Mouse (Mus musculus) kidney, embryonic 14.5 days (tissue): ENCODE measurements around the gene Pcdh9. TPM values are rescaled to one million over a fixed set of nuclear protein-coding genes. Genes with fewer than 3 reads are reported as not detected.

Experiments
- ATAC-seq: fragments of 200-750 bp; cut with Nextera tagmentation; 2 replicates; pipeline ENCODE4 v1.8.0; 2017; ENCODE audit warnings: moderate number of reproducible peaks, mild to moderate bottlenecking, moderate TSS enrichment, moderate library complexity; ENCODE audit not compliant: low FRiP score, low TSS enrichment
- H3K27ac ChIP-seq: fragments of 300-500 bp; sonication (generic); 2 replicates; pipeline ENCODE4 v1.5.1; 2014; ENCODE audit warnings: low read depth, mild to moderate bottlenecking, low read length, moderate library complexity, mixed read lengths
- H3K27me3 ChIP-seq: fragments of 300-500 bp; sonication (generic); 2 replicates; pipeline ENCODE4 v1.6.1; 2014; ENCODE audit warnings: mild to moderate bottlenecking, low read length; ENCODE audit not compliant: control insufficient read depth, insufficient read depth
- H3K36me3 ChIP-seq: fragments of 300-500 bp; sonication (generic); 2 replicates; pipeline ENCODE4 v1.6.1; 2014; ENCODE audit warnings: low read length, mixed read lengths; ENCODE audit not compliant: control insufficient read depth, insufficient read depth
- H3K4me1 ChIP-seq: fragments of 300-500 bp; sonication (generic); 2 replicates; pipeline ENCODE4 v1.6.1; 2014; ENCODE audit warnings: low read length, mixed read lengths; ENCODE audit not compliant: control insufficient read depth, insufficient read depth
- H3K4me2 ChIP-seq: fragments of 300-500 bp; sonication (generic); replicated peaks from 2 replicates; pipeline ENCODE4 v1.6.1; 2014; ENCODE audit warnings: low read depth, mild to moderate bottlenecking, low read length
- H3K4me3 ChIP-seq: fragments of 300-500 bp; sonication (generic); 2 replicates; pipeline ENCODE4 v1.5.1; 2014; ENCODE audit warnings: mild to moderate bottlenecking, low read length
- H3K9ac ChIP-seq: fragments of 300-500 bp; sonication (generic); 2 replicates; pipeline ENCODE4 v1.6.1; 2014; ENCODE audit warnings: low read depth, mild to moderate bottlenecking, low read length, moderate library complexity
- H3K9me3 ChIP-seq: fragments of 300-500 bp; sonication (generic); 2 replicates; pipeline ENCODE4 v1.6.1; 2016; ENCODE audit warnings: low read length; ENCODE audit not compliant: control insufficient read depth
- WGBS: fragments of 180-500 bp; shearing (Covaris S2); extraction: QIAGEN DNeasy Blood & Tissue Kit; methylation state at CpG from one replicate; pipeline ENCODE4 v1.1.7; 2014; 5-methylcytosine and 5-hydroxymethylcytosine counted together
- polyA plus RNA-seq: library from polyadenylated mRNA; unstranded; fragments of >200 nt; fragmentation: Nextera tagmentation; extraction: Ambion mirVana; gene quantifications from 2 replicates; pipeline ENCODE4 v1.2.1, GENCODE M21; 2014

Pcdh9 gene
- polyA plus RNA-seq, 1 experiment from 2014 or later = 17.7 TPM

DNA sequence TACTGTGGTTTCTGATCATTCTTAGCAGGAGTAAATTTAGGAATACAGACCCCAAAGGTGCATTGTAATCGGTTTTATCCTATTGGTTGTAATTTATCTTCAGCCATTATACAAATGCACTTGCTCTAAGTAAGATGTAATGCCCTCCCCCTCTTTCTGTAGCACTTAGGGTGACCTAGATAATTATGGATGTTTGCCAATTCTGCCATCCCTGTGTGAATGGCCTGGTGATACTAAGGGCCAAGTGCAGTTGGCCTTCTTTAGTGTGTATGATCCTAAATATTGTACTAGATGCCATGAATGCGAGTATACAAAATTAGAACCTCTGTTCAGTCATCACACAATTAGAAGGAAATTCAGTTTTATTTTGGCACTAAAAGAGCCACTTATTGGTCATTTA lies 475.0 kb downstream of the Pcdh9 start:
- no peak for ATAC-seq
- Histone ChIP-seq H3K9ac (no peak overlapping the region), H3K27ac (no peak overlapping the region), H3K4me2 (no peak overlapping the region), H3K27me3 (no peaks in the 10 kb centered on the region), H3K4me1 (no peaks in the 10 kb centered on the region), H3K4me3 (no peak overlapping the region), H3K36me3 (no peaks in the 10 kb centered on the region), H3K9me3 (no peaks in the 10 kb centered on the region)
- WGBS = 88% methylated on average over 2 of the region's 2 CpGs

DNA sequence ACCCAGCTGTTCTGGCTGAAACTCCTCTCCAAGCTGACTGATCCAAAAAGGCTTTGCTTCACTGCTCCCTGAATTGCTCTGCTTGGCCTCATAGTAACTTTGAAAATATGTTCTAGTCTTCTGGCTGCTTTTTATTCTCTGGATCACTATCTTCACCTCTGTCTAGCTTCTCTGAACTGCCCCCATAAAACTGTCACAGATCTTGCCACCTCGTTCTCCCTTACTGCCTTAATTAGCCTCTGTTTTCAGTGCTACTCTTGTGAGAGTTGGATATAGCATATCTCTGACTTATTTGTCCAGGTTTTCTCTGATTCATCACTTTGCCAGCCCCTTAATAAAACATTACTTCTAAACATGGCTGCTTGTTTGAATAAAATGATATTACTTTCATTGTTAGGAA lies 481.2 kb downstream of the Pcdh9 start:
- ATAC-seq = peak; percentile 57; the same call in 1 of the 2 replicates
- 12% methylated on average over 1 of the region's 1 CpGs for WGBS
- Histone ChIP-seq H3K9me3 (peaks cover 4% of the 10 kb centered on the region; the same call in 1 of the 2 replicates), H3K27me3 (no peaks in the 10 kb centered on the region), H3K4me1 (no peaks in the 10 kb centered on the region), H3K36me3 (no peaks in the 10 kb centered on the region), H3K4me2 (no peak overlapping the region), H3K9ac (no peak overlapping the region), H3K4me3 (no peak overlapping the region), H3K27ac (no peak overlapping the region)

DNA sequence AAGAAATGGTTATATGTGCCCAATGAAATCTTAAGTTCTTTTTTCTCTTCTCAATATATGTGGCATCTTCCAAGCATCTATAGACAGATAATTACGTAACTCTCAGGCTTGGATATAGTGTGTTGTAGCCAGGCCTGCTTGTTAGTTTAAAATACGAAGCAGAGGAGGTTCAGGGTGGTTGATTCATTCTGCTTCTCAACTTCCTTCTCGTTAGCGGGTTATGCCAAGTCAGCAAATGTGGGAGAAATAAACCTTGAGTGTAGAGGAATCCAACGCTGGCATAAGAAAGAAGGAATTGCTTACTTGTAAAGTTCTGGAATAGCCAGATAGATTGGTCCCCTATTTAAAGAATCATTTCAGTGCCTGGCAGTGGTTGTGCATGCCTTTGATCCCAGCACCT lies 482.7 kb downstream of the Pcdh9 start:
- WGBS = 86% methylated on average over 5 of the region's 5 CpGs

DNA sequence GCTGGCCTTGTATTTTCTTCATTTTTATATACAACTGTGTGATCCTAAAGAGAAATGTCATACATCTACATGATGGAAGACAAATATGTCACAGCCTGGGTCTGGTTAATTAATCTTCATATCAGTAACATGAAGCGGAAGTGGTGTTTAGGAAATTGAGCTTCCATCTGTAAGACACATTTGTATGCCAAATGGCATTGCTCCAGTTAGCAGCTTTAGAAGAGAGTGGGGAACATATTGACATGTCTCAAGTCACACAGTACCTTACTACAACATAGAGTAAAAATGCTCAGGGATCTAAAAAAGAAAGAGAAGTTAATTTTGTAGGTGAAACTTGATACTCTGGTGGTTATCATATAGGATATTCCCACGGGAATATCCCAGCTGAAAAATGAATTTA lies 505.4 kb downstream of the Pcdh9 start:
- no peaks in the 10 kb centered on the region for H3K9me3 ChIP-seq
- H3K4me1 ChIP-seq = no peaks in the 10 kb centered on the region
- no peaks in the 10 kb centered on the region for H3K36me3 ChIP-seq
- no peak for ATAC-seq
- no peak overlapping the region for H3K4me3 ChIP-seq
- 80% methylated on average over 2 of the region's 2 CpGs for WGBS
- H3K4me2 ChIP-seq = no peak overlapping the region
- no peaks in the 10 kb centered on the region for H3K27me3 ChIP-seq
- H3K9ac ChIP-seq = no peak overlapping the region
- H3K27ac ChIP-seq = no peak overlapping the region

More for the DNA sequence above, 482.7 kb downstream of the Pcdh9 start:
- Histone ChIP-seq H3K27ac (no peak overlapping the region), H3K4me1 (no peaks in the 10 kb centered on the region), H3K36me3 (no peaks in the 10 kb centered on the region), H3K4me3 (no peak overlapping the region), H3K4me2 (no peak overlapping the region), H3K9me3 (peaks cover 4% of the 10 kb centered on the region; the same call in 1 of the 2 replicates), H3K9ac (no peak overlapping the region), H3K27me3 (no peaks in the 10 kb centered on the region)
- ATAC-seq = no peak

DNA sequence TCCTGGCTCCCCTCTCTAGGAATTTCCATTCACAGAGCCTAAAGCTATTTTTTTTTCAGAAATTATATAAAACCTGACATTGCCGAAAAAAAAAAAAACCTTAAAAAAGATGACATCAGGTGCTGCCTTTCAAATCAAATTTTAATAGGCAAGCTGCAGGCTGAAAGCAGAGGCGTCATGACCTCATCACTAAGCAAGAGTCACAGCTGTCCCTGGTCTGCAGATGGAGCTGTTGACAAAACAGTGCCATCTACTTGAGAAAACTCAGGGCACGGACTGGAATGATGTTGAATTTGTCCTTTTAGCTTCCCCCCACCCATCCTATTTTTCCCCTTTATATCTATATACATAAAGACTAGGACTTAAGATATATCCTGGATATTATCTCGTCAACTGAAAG lies 509.3 kb downstream of the Pcdh9 start:
- 48% methylated on average over 4 of the region's 4 CpGs for WGBS
- no peak for ATAC-seq

DNA sequence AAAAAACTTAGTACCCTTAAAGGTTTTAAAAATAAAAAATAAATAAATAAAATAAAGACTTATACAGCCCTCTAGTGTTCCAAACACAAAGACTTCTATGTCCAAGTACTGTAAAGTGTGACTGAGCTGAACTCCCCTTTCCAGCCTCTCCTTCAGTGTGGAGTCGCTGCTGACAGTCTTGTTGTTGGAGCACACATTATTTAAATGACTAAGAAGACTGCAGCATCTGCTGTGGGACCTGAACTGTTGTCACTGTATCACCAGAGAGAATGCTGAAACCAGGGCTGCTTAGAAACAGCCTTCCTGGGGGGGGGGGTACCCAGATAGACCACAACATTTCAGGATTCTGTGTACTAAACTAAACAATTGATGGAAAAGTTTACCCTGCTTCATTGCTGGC lies 509.7 kb downstream of the Pcdh9 start:
- no peak overlapping the region for H3K4me2 ChIP-seq
- H3K4me1 ChIP-seq = no peaks in the 10 kb centered on the region
- 57% methylated on average over 1 of the region's 1 CpGs for WGBS
- H3K36me3 ChIP-seq = no peaks in the 10 kb centered on the region
- no peaks in the 10 kb centered on the region for H3K9me3 ChIP-seq
- H3K27ac ChIP-seq = no peak overlapping the region
- H3K9ac ChIP-seq = no peak overlapping the region
- no peak overlapping the region for H3K4me3 ChIP-seq
- H3K27me3 ChIP-seq = no peaks in the 10 kb centered on the region
- no peak for ATAC-seq

More for the DNA sequence above, 509.3 kb downstream of the Pcdh9 start:
- H3K4me2 ChIP-seq = no peak overlapping the region
- no peaks in the 10 kb centered on the region for H3K27me3 ChIP-seq
- no peaks in the 10 kb centered on the region for H3K9me3 ChIP-seq
- no peak overlapping the region for H3K9ac ChIP-seq
- H3K27ac ChIP-seq = no peak overlapping the region
- no peak overlapping the region for H3K4me3 ChIP-seq
- H3K4me1 ChIP-seq = no peaks in the 10 kb centered on the region
- H3K36me3 ChIP-seq = no peaks in the 10 kb centered on the region

DNA sequence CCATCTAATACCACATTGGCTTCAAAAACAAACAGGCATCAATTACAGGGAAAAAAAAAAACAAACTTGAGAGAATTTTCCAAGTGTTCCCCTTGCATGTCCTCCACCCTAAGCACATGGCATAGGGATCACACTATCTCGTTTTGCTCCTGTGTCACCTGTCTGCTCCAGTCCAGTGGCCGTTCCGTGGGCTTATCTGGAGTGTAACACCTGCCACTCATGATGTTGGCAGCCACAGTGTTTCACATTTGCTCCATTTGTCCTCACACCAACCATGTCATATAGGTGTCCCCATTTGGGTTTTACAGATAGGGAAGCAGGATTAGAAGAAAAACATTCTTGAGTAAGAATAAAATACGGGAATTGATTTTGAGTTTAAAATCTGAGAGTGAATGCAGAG lies 514.3 kb downstream of the Pcdh9 start:
- ATAC-seq = no peak
- WGBS = 72% methylated on average over 4 of the region's 4 CpGs
- H3K4me1 ChIP-seq = no peaks in the 10 kb centered on the region
- H3K27me3 ChIP-seq = no peaks in the 10 kb centered on the region
- H3K9ac ChIP-seq = no peak overlapping the region
- no peak overlapping the region for H3K4me3 ChIP-seq
- H3K4me2 ChIP-seq = no peak overlapping the region
- no peaks in the 10 kb centered on the region for H3K36me3 ChIP-seq
- H3K9me3 ChIP-seq = no peaks in the 10 kb centered on the region
- H3K27ac ChIP-seq = no peak overlapping the region

DNA sequence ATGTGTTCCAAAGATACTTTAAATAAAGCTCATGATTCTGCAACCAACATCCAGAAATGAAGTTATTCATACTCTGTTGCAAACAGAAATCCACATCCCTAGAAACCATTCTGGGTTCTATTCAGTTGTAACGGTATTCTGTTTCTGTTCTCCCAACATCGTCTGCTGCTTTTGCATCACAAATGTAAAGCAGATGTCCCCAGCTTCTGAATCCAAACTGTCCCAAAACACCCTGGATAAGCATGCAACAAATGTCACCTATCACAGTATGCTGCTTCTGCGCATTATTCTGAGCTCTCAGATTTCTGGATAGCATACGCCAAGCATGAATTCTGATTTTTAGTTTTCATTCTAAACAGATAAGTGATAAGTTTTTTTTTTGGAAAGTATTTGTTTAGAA lies 516.3 kb downstream of the Pcdh9 start:
- Histone ChIP-seq H3K9me3 (no peaks in the 10 kb centered on the region), H3K4me3 (no peak overlapping the region), H3K27me3 (no peaks in the 10 kb centered on the region), H3K36me3 (no peaks in the 10 kb centered on the region), H3K4me1 (no peaks in the 10 kb centered on the region), H3K27ac (no peak overlapping the region), H3K4me2 (no peak overlapping the region), H3K9ac (no peak overlapping the region)
- 80% methylated on average over 4 of the region's 4 CpGs for WGBS
- ATAC-seq = no peak

DNA sequence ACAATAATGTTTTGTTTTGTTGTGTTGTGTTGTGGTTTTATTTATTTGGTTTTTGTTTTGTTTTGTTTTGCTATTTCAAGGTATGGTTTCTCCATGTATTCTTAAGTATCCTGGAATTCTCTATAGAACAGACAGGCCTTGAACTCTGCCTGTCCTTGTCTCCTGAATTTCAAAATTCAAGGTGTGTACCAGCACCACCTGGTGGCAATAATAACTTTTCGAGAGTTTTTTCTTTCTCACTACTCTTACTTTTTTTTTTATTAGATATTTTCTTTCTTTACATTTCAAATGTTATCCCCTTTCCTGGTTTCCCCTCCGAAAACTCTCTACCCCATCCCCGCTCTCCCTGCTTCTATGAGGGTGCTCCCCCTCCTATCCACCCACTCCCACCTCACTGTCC lies 536.3 kb downstream of the Pcdh9 start:
- H3K4me2 ChIP-seq = no peak overlapping the region
- H3K9ac ChIP-seq = no peak overlapping the region
- no peak for ATAC-seq
- H3K27me3 ChIP-seq = no peaks in the 10 kb centered on the region
- no peak overlapping the region for H3K27ac ChIP-seq
- no peak overlapping the region for H3K4me3 ChIP-seq
- no peaks in the 10 kb centered on the region for H3K36me3 ChIP-seq
- H3K4me1 ChIP-seq = no peaks in the 10 kb centered on the region
- H3K9me3 ChIP-seq = no peaks in the 10 kb centered on the region
- 91% methylated on average over 3 of the region's 3 CpGs for WGBS

DNA sequence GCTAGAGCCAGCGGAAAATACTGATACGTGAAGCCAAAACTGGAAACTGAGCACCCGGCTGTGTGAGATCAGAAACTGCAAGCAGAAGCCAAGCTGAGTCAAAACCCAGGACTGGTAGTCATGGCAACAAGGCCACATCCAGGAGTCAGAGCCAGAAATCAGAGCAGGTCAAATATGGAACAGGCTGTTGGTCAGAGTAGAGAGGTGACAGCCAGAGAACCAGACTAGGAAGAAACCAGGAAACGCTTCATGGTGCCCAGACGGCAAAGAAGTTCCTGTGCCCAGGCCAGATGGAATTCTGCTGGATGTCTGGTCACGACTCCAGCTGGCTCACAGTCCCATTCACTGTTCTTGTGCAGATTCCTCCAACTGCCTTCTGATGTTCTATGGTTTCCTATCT lies 539.6 kb downstream of the Pcdh9 start:
- H3K4me1 ChIP-seq = no peaks in the 10 kb centered on the region
- 76% methylated on average over 6 of the region's 6 CpGs for WGBS
- H3K9ac ChIP-seq = no peak overlapping the region
- no peak for ATAC-seq
- no peak overlapping the region for H3K4me3 ChIP-seq
- no peak overlapping the region for H3K27ac ChIP-seq
- H3K27me3 ChIP-seq = no peaks in the 10 kb centered on the region
- H3K36me3 ChIP-seq = no peaks in the 10 kb centered on the region
- H3K4me2 ChIP-seq = no peak overlapping the region
- no peaks in the 10 kb centered on the region for H3K9me3 ChIP-seq
